Mouse (Mus musculus) embryonic facial prominence, embryonic 12.5 days (tissue): ENCODE data around the gene Plpp3. TPM values are rescaled to one million over a fixed set of nuclear protein-coding genes. Genes with fewer than 3 reads are reported as not detected.
A peak's percentile ranks its signal among the peaks of the same experiment; 100 is the strongest.

Experiments used
- ATAC-seq: fragments of 200-750 bp; cut with Nextera tagmentation; 2 replicates; pipeline ENCODE4 v1.8.0; 2017; ENCODE audit not compliant: insufficient number of reproducible peaks, insufficient read depth, low FRiP score, low TSS enrichment
- H3K27ac ChIP-seq: fragments of 300-500 bp; sonication (generic); 2 replicates; pipeline ENCODE4 v1.5.1; 2016; ENCODE audit warnings: mild to moderate bottlenecking
- H3K27me3 ChIP-seq: fragments of 300-500 bp; sonication (generic); 2 replicates; pipeline ENCODE4 v1.6.1; 2016; ENCODE audit warnings: mild to moderate bottlenecking, moderate library complexity
- H3K36me3 ChIP-seq: fragments of 300-500 bp; sonication (generic); 2 replicates; pipeline ENCODE4 v1.6.1; 2016; ENCODE audit warnings: mild to moderate bottlenecking
- H3K4me1 ChIP-seq: fragments of 300-500 bp; sonication (generic); 2 replicates; pipeline ENCODE4 v1.6.1; 2016
- H3K4me2 ChIP-seq: fragments of 300-500 bp; sonication (generic); replicated peaks from 2 replicates; pipeline ENCODE4 v1.6.1; 2016; ENCODE audit warnings: mild to moderate bottlenecking, moderate library complexity
- H3K4me3 ChIP-seq: fragments of 300-500 bp; sonication (generic); 2 replicates; pipeline ENCODE4 v1.5.1; 2016; ENCODE audit warnings: mild to moderate bottlenecking
- H3K9ac ChIP-seq: fragments of 300-500 bp; sonication (generic); 2 replicates; pipeline ENCODE4 v1.6.1; 2016; ENCODE audit warnings: mild to moderate bottlenecking, moderate library complexity
- H3K9me3 ChIP-seq: fragments of 300-500 bp; sonication (generic); 2 replicates; pipeline ENCODE4 v1.6.1; 2016; ENCODE audit warnings: mild to moderate bottlenecking, moderate library complexity
- WGBS: fragments of 180-500 bp; shearing (Covaris S2); methylation state at CpG from one replicate; pipeline ENCODE4 v1.1.7; 2016; 5-methylcytosine and 5-hydroxymethylcytosine counted together
- polyA plus RNA-seq: library from polyadenylated mRNA; unstranded; fragments of >200 nt; fragmentation: Nextera tagmentation; extraction: Ambion mirVana; gene quantifications from 2 replicates; pipeline ENCODE4 v1.2.1, GENCODE M21; 2016

Plpp3 gene
- polyA plus RNA-seq, 1 experiment from 2014 or later = 115 TPM

- H3K36me3 ChIP-seq = peaks cover 33% of the 10 kb centered on the region
- WGBS = 15% methylated on average over 5 of the region's 5 CpGs
- H3K9me3 ChIP-seq = no peaks in the 10 kb centered on the region
- H3K27me3 ChIP-seq = no peaks in the 10 kb centered on the region
- H3K27ac ChIP-seq = 0 out of 2 replicates have a peak overlapping the region, but pooled peaks have one; percentile 9
- no peak for ATAC-seq
- H3K4me1 ChIP-seq = peaks cover 41% of the 10 kb centered on the region
- H3K4me3 ChIP-seq = no peak overlapping the region
- no peak overlapping the region for H3K9ac ChIP-seq
- H3K4me2 ChIP-seq = no peak overlapping the region
Measured at GRCm38 (mm10) chr4:105192665-105193064, 35.5 kb downstream of the Plpp3 start.

- ATAC-seq = no peak
- peaks cover 47% of the 10 kb centered on the region for H3K36me3 ChIP-seq
- no peaks in the 10 kb centered on the region for H3K27me3 ChIP-seq
Measured at GRCm38 (mm10) chr4:105195256-105195655, 38.1 kb downstream of the Plpp3 start.

GRCm38 (mm10) chr4:105196099-105196498 is 39.0 kb downstream of the Plpp3 start:
- peaks cover 44% of the 10 kb centered on the region for H3K4me1 ChIP-seq
- WGBS = 87% methylated on average over 9 of the region's 9 CpGs
- no peak overlapping the region for H3K4me3 ChIP-seq
- H3K27me3 ChIP-seq = no peaks in the 10 kb centered on the region
- no peak overlapping the region for H3K4me2 ChIP-seq
- no peak overlapping the region for H3K9ac ChIP-seq
- peaks cover 47% of the 10 kb centered on the region for H3K36me3 ChIP-seq
- ATAC-seq = no peak
- H3K9me3 ChIP-seq = no peaks in the 10 kb centered on the region
- no peak overlapping the region for H3K27ac ChIP-seq

More at GRCm38 (mm10) chr4:105195256-105195655, 38.1 kb downstream of the Plpp3 start:
- H3K9me3 ChIP-seq = no peaks in the 10 kb centered on the region
- H3K4me3 ChIP-seq = no peak overlapping the region
- peaks cover 44% of the 10 kb centered on the region for H3K4me1 ChIP-seq
- H3K4me2 ChIP-seq = no peak overlapping the region
- no peak overlapping the region for H3K9ac ChIP-seq
- WGBS = 72% methylated on average over 9 of the region's 9 CpGs
- H3K27ac ChIP-seq = no peak overlapping the region

GRCm38 (mm10) chr4:105196993-105197765 is 40.0 kb downstream of the Plpp3 start:
- H3K36me3 ChIP-seq = peaks cover 47% of the 10 kb centered on the region
- H3K27ac ChIP-seq = no peak overlapping the region
- 71% methylated on average over 9 of the region's 9 CpGs for WGBS
- H3K4me1 ChIP-seq = peaks cover 41% of the 10 kb centered on the region
- no peaks in the 10 kb centered on the region for H3K9me3 ChIP-seq
- H3K9ac ChIP-seq = no peak overlapping the region
- ATAC-seq = no peak
- no peaks in the 10 kb centered on the region for H3K27me3 ChIP-seq
- no peak overlapping the region for H3K4me2 ChIP-seq
- no peak overlapping the region for H3K4me3 ChIP-seq

GRCm38 (mm10) chr4:105198696-105199095 is 41.5 kb downstream of the Plpp3 start:
- no peak overlapping the region for H3K27ac ChIP-seq
- H3K9ac ChIP-seq = no peak overlapping the region
- no peaks in the 10 kb centered on the region for H3K9me3 ChIP-seq
- no peak overlapping the region for H3K4me3 ChIP-seq
- H3K36me3 ChIP-seq = peaks cover 47% of the 10 kb centered on the region
- WGBS = 85% methylated on average over 5 of the region's 5 CpGs
- H3K4me1 ChIP-seq = peaks cover 43% of the 10 kb centered on the region
- no peak overlapping the region for H3K4me2 ChIP-seq
- no peaks in the 10 kb centered on the region for H3K27me3 ChIP-seq
- no peak for ATAC-seq

GRCm38 (mm10) chr4:105199345-105199744 is 42.2 kb downstream of the Plpp3 start:
- no peaks in the 10 kb centered on the region for H3K9me3 ChIP-seq
- H3K27ac ChIP-seq = no peak overlapping the region
- H3K4me3 ChIP-seq = no peak overlapping the region
- WGBS = 63% methylated on average over 8 of the region's 8 CpGs
- H3K9ac ChIP-seq = no peak overlapping the region
- H3K4me2 ChIP-seq = no peak overlapping the region
- H3K4me1 ChIP-seq = peaks cover 49% of the 10 kb centered on the region
- no peaks in the 10 kb centered on the region for H3K27me3 ChIP-seq
- H3K36me3 ChIP-seq = peaks cover 46% of the 10 kb centered on the region
- no peak for ATAC-seq

- no peaks in the 10 kb centered on the region for H3K9me3 ChIP-seq
- H3K4me2 ChIP-seq = no peak overlapping the region
- ATAC-seq = no peak
- 21% methylated on average over 14 of the region's 14 CpGs for WGBS
- peak overlapping the region; percentile 63; the same call in 1 of the 2 replicates for H3K27ac ChIP-seq
- no peak overlapping the region for H3K4me3 ChIP-seq
- H3K36me3 ChIP-seq = peaks cover 32% of the 10 kb centered on the region
- no peak overlapping the region for H3K9ac ChIP-seq
- H3K4me1 ChIP-seq = peaks cover 62% of the 10 kb centered on the region
- no peaks in the 10 kb centered on the region for H3K27me3 ChIP-seq
Measured at GRCm38 (mm10) chr4:105200624-105201524, 43.7 kb downstream of the Plpp3 start.

- ATAC-seq = no peak
- 83% methylated on average over 3 of the region's 3 CpGs for WGBS
- Histone ChIP-seq H3K9me3 (no peaks in the 10 kb centered on the region), H3K4me3 (no peak overlapping the region), H3K36me3 (peaks cover 19% of the 10 kb centered on the region), H3K27ac (no peak overlapping the region), H3K9ac (no peak overlapping the region), H3K4me1 (peaks cover 77% of the 10 kb centered on the region), H3K4me2 (no peak overlapping the region), H3K27me3 (no peaks in the 10 kb centered on the region)
Measured at GRCm38 (mm10) chr4:105202439-105202838, 45.3 kb downstream of the Plpp3 start.

- WGBS = 75% methylated on average over 2 of the region's 2 CpGs
- Histone ChIP-seq H3K9ac (no peak overlapping the region), H3K36me3 (peaks cover 16% of the 10 kb centered on the region), H3K4me3 (no peak overlapping the region), H3K27ac (no peak overlapping the region), H3K27me3 (no peaks in the 10 kb centered on the region), H3K4me2 (no peak overlapping the region), H3K9me3 (no peaks in the 10 kb centered on the region), H3K4me1 (peaks cover 78% of the 10 kb centered on the region)
- ATAC-seq = no peak
Measured at GRCm38 (mm10) chr4:105203303-105203761, 46.2 kb downstream of the Plpp3 start.

- H3K36me3 ChIP-seq = peaks cover 17% of the 10 kb centered on the region
- H3K27ac ChIP-seq = no peak overlapping the region
- H3K9me3 ChIP-seq = no peaks in the 10 kb centered on the region
- H3K9ac ChIP-seq = no peak overlapping the region
- H3K4me2 ChIP-seq = no peak overlapping the region
- H3K4me3 ChIP-seq = no peak overlapping the region
- no peaks in the 10 kb centered on the region for H3K27me3 ChIP-seq
- ATAC-seq = no peak
- H3K4me1 ChIP-seq = peaks cover 75% of the 10 kb centered on the region
- WGBS = 59% methylated on average over 9 of the region's 9 CpGs
Measured at GRCm38 (mm10) chr4:105204071-105204470, 46.9 kb downstream of the Plpp3 start.

GRCm38 (mm10) chr4:105205045-105205851 is 48.1 kb downstream of the Plpp3 start:
- Histone ChIP-seq H3K36me3 (peaks cover 24% of the 10 kb centered on the region), H3K27me3 (no peaks in the 10 kb centered on the region), H3K9ac (no peak overlapping the region), H3K9me3 (no peaks in the 10 kb centered on the region), H3K4me2 (0 out of 2 replicates have a peak overlapping the region, but pooled peaks have one; percentile 5), H3K4me1 (peaks cover 77% of the 10 kb centered on the region), H3K27ac (peak overlapping the region; percentile 80), H3K4me3 (no peak overlapping the region)
- WGBS = 29% methylated on average over 15 of the region's 15 CpGs
- 0 out of 2 replicates have a peak, but pooled peaks have one; percentile 35 for ATAC-seq
